Mouse (Mus musculus) thymus, adult 2 months (tissue): Measurements from ENCODE around the gene Sprr2d. TPM values are rescaled to one million over a fixed set of nuclear protein-coding genes. Genes with fewer than 3 reads are reported as not detected.

ENCODE experiments used
- DNase-seq: peaks from one replicate; pipeline ENCODE4 v3.0.0; 2021
- H3K27ac ChIP-seq: fragments of 200-500 bp; 2 replicates; pipeline ENCODE4 v1.5.1; 2012; ENCODE audit warnings: low read length, control low read depth; ENCODE audit not compliant: control insufficient read depth, insufficient read depth
- H3K27me3 ChIP-seq: fragments of 200-500 bp; 2 replicates; pipeline ENCODE4 v1.6.1; 2012; ENCODE audit warnings: mild to moderate bottlenecking, low read length, moderate library complexity, mixed read lengths; ENCODE audit not compliant: control insufficient read depth, insufficient read depth
- H3K36me3 ChIP-seq: fragments of 200-500 bp; 2 replicates; pipeline ENCODE4 v1.6.1; 2012; ENCODE audit warnings: mild to moderate bottlenecking, low read length, moderate library complexity; ENCODE audit not compliant: control insufficient read depth, insufficient read depth
- H3K4me1 ChIP-seq: fragments of 200-500 bp; replicated peaks from 2 replicates; pipeline ENCODE4 v1.6.1; 2012; ENCODE audit warnings: low read length; ENCODE audit not compliant: control insufficient read depth, insufficient read depth
- H3K4me3 ChIP-seq: fragments of 200-500 bp; 2 replicates; pipeline ENCODE4 v1.5.1; 2012; ENCODE audit warnings: mild to moderate bottlenecking, low read length, control low read depth, moderate library complexity; ENCODE audit not compliant: control insufficient read depth, insufficient read depth
- CTCF ChIP-seq: fragments of 200-500 bp; IDR thresholded peaks from 2 replicates; pipeline ENCODE4 v1.5.1; 2012; ENCODE audit warnings: mild to moderate bottlenecking, control low read depth, low read length, moderate library complexity, borderline replicate concordance; ENCODE audit not compliant: control insufficient read depth, poor library complexity, insufficient read depth; ENCODE audit errors: extremely low read depth
- POLR2A ChIP-seq: fragments of 200-500 bp; IDR thresholded peaks from 2 replicates; pipeline ENCODE4 v1.6.1; 2012; ENCODE audit warnings: mild to moderate bottlenecking, low read length, control low read depth, moderate library complexity; ENCODE audit not compliant: control insufficient read depth, poor library complexity, insufficient read depth; ENCODE audit errors: extremely low read depth
- WGBS: fragments of 180-500 bp; shearing (Covaris S2); methylation state at CpG from one replicate; pipeline ENCODE4 v1.1.7; 2018; 5-methylcytosine and 5-hydroxymethylcytosine counted together
- polyA plus RNA-seq: library from polyadenylated mRNA; depleted of rRNA; stranded (reverse); fragments of >200 nt; gene quantifications from 2 replicates; pipeline ENCODE4 v1.2.3, GENCODE M21; 2012; rRNA removed

Sprr2d gene
- 0.73 and 2.9 TPM in 2 replicates for polyA plus RNA-seq

GRCm38 (mm10) chr3:92338840-92339239 is at the start of gene Sprr2d:
Sprr2d (plus strand) TSS chr3:92339140.
- TF ChIP-seq CTCF (no peak), POLR2A (no peak)
- H3K4me1 ChIP-seq, result no peaks in the 10 kb centered on the region
- no peak within 1 kb of the TSS for H3K4me3 ChIP-seq
- no peaks in the 10 kb centered on the region for H3K36me3 ChIP-seq
- H3K27ac ChIP-seq, result no peak within 1 kb of the TSS
- no peaks in the 10 kb centered on the region for H3K27me3 ChIP-seq
- no peak for DNase-seq
- WGBS, result 95% methylated on average over 5 of the region's 5 CpGs

GRCm38 (mm10) chr3:92307406-92307805 is 31.5 kb upstream of the Sprr2d start:
- Histone ChIP-seq H3K36me3 (no peaks in the 10 kb centered on the region), H3K27me3 (no peaks in the 10 kb centered on the region), H3K4me1 (no peaks in the 10 kb centered on the region), H3K4me3 (no peak overlapping the region), H3K27ac (no peak overlapping the region)
- TF ChIP-seq CTCF (no peak), POLR2A (no peak)
- DNase-seq, result no peak
- WGBS, result 83% methylated on average over 1 of the region's 1 CpGs

- DNase-seq, result no peak
- H3K36me3 ChIP-seq, result no peaks in the 10 kb centered on the region
- no peak within 1 kb of the TSS for H3K27ac ChIP-seq
- 79% methylated on average over 2 of the region's 2 CpGs for WGBS
- no peaks in the 10 kb centered on the region for H3K4me1 ChIP-seq
- no peak within 1 kb of the TSS for H3K4me3 ChIP-seq
- no peaks in the 10 kb centered on the region for H3K27me3 ChIP-seq
- no peak for TF ChIP-seq POLR2A
- no peak for TF ChIP-seq CTCF
Observed at GRCm38 (mm10) chr3:92316320-92316719, 22.6 kb upstream of the Sprr2d start, which contains the start of gene Sprr2b. Sprr2b (plus strand) TSS chr3:92316620.

- DNase-seq, result no peak
- TF ChIP-seq POLR2A, result no peak
- no peak for TF ChIP-seq CTCF
- Histone ChIP-seq H3K36me3 (no peaks in the 10 kb centered on the region), H3K4me1 (no peaks in the 10 kb centered on the region), H3K27ac (no peak overlapping the region), H3K4me3 (no peak overlapping the region), H3K27me3 (no peaks in the 10 kb centered on the region)
- WGBS, result 67% methylated on average over 2 of the region's 2 CpGs
Observed at GRCm38 (mm10) chr3:92317384-92317783, 21.6 kb upstream of the Sprr2d start.

- WGBS, result 92% methylated on average over 1 of the region's 1 CpGs
- Histone ChIP-seq H3K27ac (no peak overlapping the region), H3K36me3 (no peaks in the 10 kb centered on the region), H3K4me3 (no peak overlapping the region), H3K27me3 (no peaks in the 10 kb centered on the region), H3K4me1 (no peaks in the 10 kb centered on the region)
- TF ChIP-seq POLR2A (no peak), CTCF (no peak)
- no peak for DNase-seq
Observed at GRCm38 (mm10) chr3:92336278-92336677, 2.7 kb upstream of the Sprr2d start.

- no peak for TF ChIP-seq CTCF
- no peak for TF ChIP-seq POLR2A
- WGBS, result 82% methylated on average over 2 of the region's 2 CpGs
Observed at GRCm38 (mm10) chr3:92351843-92352242, 12.9 kb downstream of the Sprr2d start, which contains the start of gene Sprr2e. Sprr2e (plus strand) TSS chr3:92352143.

GRCm38 (mm10) chr3:92361619-92362018 is 22.7 kb downstream of the Sprr2d start:
- Histone ChIP-seq H3K27me3 (no peaks in the 10 kb centered on the region), H3K27ac (no peak overlapping the region), H3K4me3 (no peak overlapping the region), H3K4me1 (no peaks in the 10 kb centered on the region), H3K36me3 (no peaks in the 10 kb centered on the region)
- TF ChIP-seq POLR2A, result no peak
- TF ChIP-seq CTCF, result no peak
- no peak for DNase-seq

More at GRCm38 (mm10) chr3:92351843-92352242, 12.9 kb downstream of the Sprr2d start, which contains the start of gene Sprr2e:
- H3K27me3 ChIP-seq, result no peaks in the 10 kb centered on the region
- no peak within 1 kb of the TSS for H3K4me3 ChIP-seq
- H3K36me3 ChIP-seq, result no peaks in the 10 kb centered on the region
- no peaks in the 10 kb centered on the region for H3K4me1 ChIP-seq
- DNase-seq, result no peak
- no peak within 1 kb of the TSS for H3K27ac ChIP-seq
